Mouse (Mus musculus) 416B (cell line): Measurements from ENCODE around the gene C130032M10Rik.
"Not testable (repeated sequence)": the region's sequence is repeated elsewhere in the genome, so short reads cannot be mapped to it uniquely, and the experiment has no call there.

ENCODE experiments used
- DNase-seq: peaks from one replicate; pipeline ENCODE4 v3.0.0; 2011; ENCODE audit warnings: low read depth

C130032M10Rik gene

DNA sequence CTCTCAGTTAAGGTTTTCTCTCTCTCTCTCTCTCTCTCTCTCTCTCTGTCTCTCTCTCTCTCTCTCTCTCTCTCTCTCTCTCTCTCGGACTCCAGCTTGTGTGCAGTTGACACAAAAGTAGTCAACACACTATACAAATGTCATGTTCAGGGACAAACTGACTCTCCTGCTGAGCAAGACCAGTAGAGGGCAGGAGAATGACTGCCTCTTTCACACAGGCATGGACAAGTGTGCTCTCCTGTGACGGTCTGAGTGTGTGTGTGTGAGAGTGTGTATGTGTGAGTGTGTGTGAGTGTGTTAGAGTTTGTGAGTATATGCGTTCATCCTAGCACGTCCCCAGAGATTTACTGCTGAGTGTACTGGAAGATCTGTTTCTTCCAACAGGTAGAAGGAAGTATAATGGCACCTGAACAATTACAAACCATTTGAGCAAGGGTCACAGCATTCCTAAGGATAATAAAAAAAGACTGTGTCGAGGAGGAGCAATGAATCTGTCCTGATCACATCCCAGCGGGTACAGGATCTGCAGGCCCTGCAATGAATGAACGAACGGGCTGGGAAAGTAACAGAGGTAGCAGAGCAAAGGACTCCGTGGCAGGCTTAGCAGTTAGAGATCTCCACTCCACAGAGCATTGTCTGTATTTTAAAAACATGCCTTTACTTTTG, 3.4 kb downstream of the C130032M10Rik start:
- no peak for DNase-seq

DNA sequence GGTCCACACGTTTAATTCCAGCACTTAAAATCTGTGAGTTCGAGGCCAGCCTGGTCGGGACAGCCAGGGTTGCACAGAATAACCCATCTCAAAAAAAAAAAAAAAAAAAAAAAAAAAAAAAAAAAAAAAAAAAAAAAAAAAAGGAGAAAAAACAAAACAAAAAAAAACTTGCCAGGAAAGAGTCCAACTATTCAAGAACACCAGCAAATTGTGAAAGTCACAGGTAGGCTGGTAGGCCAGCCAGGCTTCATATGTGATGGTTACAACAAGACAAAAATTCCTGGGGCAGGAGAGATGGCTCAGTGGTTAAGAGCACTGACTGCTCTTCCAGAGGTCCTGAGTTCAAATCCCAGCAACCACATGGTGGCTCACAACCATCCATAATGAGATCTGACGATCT, 5.0 kb downstream of the C130032M10Rik start:
- DNase-seq = not testable (repeated sequence)

DNA sequence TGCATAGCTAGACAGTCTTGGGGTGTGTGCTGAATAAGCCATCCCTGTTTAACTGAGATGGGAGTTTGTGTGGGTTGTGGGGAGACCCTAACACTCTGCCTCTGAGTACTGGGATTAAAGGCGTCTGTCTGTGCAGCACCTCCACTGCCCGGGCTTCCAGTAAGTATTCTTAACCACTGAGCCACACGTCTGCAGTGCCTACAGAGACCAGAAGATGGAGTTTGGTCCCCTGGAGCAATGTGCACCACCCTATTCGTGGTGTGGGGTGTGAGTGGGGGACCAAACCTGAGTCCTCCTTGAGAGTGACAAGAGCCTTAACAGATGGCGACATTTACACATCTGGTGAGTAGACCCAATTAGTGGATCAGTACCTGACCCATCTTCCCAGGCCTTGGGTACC, 6.5 kb downstream of the C130032M10Rik start:
- DNase-seq = no peak

DNA sequence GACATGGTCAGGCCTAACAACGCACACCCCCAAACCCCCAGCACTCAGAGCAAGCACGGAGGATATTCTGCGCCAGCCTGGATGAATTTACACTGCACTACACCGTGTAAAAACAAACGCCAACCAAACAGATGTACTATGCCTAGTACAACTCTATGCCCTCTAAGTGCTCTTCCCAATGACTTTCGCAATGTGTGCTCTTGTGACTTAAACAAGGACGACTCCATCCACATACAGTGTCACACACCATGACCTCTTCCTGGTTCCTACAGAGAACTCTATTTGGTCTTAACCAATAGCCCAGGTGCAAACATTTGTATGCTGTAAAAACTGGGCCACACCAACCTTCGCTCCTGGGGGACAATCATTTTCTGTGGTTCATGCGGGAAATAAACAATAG, 7.0 kb downstream of the C130032M10Rik start:
- DNase-seq = no peak

DNA sequence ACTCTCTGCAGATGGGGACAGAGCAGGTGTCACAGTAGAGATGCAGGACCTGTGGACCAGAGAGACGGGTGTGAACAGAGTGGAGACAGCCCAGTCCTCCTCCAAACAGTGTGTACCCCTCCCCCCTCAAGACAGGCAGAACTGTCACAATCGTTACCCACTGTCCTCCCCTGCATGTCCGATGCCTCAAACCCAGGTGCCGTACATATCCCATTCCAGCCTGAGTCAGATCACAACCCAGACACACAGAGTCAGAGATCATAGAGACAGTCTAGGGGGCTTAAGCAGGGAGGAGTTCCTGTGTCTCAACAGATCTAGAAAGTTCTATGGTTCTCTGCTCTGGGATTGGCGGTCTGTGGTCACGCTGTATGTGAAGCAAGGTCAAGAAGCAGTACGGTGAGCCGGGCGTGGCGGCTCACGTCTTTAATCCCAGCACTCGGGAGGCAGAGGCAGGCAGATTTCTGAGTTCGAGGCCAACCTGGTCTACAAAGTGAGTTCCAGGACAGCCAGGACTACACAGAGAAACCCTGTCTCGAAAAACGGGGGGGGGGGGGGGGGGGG, 9.7 kb downstream of the C130032M10Rik start:
- no peak for DNase-seq

DNA sequence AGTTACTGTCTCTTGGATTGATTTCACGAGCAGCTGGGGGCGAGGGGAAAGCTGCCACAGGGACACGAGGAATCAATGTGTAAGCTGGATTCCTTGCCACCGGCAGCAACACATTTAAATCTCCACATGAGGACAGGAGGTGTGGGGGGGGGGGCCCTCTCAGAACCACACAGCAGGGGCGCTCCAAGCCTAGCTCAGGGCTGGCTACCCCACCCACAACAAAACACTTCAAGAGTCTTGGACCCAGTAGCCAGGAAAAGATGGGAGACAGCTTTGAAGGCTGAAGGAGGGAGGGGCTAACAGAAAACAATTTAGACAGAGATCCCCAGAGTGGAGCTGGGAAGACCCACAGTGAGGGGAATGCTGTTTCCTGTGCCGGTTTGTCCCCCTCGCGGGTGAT, 10.4 kb downstream of the C130032M10Rik start:
- no peak for DNase-seq

DNA sequence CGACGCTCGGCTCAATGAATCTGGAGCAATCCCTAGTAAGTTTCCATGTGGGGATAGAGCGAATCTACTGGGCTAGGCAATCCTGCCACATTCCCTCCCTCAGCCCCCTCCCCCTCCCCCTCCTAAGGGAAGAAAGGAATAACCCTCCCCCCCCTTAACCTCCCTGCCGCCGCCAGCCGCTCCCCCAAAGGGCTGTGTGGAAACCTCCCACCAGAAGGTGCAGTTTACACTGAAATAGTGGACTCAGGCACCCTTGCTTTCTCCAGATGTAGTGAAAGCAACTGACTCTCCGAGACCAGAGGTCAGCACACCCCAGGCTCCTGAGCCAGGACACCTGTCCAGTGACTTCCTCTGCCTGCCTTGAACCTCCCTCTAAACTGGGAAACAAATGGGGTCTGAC, 11.1 kb downstream of the C130032M10Rik start:
- no peak for DNase-seq

DNA sequence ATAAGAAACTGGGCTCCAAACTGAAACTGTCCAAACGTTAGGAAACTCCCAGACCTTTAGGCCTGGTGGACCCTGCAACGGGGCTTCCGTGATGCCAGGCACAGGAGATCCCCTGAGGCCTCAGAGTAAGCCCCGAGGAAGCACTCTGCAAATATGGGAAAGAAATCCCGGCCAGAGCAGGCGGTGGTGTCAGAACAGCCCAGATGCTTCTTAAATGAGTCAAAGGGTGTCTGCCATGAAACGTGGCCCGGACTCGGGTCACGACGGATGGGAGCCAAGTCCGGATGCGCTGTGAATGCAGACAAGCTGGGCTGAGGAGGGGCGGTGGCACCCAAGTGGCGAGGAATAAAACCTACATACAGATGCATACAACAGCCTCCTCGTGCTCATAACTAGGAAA, 11.6 kb downstream of the C130032M10Rik start:
- peak; percentile 31 for DNase-seq

DNA sequence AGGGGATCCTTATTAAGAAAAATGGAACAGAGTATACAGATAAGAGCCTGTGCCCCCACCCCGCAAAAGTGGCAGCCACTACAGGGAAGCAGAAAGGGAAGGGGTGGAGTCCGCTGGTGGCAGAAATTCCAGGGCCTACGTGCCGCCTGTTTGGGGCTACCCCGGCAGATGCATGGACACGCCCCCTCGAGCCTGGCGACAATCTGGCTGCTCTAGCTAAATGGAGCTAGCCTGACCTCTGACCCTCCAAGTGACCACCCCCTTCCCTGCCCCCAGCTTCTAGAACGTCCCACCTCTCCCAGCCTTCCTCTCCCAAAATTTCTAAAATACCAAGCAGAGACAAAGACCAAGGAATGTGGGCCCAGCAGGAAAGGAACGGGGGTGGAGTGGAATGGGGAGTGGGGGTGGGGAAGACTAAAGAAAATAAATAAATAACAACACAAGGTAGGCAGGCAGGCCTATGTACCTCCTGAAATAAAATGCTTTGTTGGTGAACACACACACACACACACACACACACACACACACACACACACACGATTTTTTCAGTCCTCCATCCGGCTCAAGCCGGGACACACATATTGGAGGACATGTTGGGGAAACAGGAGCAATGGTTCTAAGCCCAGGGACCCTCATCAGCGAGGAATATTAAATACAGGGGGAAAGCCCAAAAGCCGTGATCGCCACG, 12.6 kb downstream of the C130032M10Rik start:
- DNase-seq = no peak

DNA sequence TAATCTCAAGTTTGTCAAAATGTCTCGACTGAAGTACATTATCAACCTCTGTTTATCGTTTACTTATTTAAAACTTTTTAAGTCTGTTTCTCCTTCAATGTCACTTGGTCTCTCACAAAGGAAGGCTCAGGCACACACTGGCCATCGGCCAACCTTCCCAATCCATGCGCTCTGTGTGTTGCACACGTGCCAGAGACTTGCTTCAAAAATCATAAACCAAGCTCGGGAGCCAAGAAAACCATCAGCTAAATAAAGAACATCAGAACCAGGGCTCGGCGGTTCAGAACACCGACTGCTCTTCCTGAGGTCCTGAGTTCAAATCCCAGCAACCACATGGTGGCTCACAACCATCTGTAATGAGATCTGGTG, 13.2 kb downstream of the C130032M10Rik start:
- no peak for DNase-seq

DNA sequence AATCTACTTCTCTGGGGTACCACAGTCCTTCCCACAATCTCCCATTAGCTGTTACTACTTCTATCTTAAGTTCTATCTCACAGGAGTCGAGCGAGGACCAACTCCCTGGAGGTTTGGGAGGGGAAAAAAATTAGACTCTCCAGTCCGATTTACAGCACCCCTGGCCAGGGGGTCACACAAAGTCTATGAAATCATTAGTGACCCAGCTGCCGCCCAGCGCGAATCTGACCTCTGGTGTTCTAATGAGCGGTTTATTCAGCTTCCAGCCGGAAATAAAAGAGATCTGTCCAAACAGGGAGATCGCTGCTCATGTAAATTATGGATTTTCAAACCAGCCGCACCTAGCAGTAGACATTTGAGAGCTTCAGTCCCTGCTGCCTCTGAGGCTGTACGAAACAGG, 15.8 kb downstream of the C130032M10Rik start:
- DNase-seq = no peak

DNA sequence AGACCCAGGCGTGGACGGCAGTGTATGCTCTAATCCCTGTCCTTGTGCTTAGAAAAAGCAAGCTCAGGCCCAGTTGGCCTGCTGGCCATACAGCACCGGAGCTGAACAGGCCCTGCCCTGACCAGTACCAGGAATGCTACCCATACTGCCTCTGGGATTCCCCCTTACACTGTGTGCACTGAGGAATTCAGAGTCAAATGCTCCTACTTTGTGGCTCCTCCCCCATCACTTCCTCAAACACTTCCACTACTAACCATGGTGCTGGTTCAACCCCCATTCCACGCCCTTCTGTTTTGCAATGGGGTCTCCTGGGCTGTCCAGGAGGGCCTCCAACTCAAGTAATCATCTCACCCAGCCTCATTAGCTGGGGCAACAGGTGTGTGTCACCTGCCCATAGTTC, 18.4 kb downstream of the C130032M10Rik start:
- no peak for DNase-seq

DNA sequence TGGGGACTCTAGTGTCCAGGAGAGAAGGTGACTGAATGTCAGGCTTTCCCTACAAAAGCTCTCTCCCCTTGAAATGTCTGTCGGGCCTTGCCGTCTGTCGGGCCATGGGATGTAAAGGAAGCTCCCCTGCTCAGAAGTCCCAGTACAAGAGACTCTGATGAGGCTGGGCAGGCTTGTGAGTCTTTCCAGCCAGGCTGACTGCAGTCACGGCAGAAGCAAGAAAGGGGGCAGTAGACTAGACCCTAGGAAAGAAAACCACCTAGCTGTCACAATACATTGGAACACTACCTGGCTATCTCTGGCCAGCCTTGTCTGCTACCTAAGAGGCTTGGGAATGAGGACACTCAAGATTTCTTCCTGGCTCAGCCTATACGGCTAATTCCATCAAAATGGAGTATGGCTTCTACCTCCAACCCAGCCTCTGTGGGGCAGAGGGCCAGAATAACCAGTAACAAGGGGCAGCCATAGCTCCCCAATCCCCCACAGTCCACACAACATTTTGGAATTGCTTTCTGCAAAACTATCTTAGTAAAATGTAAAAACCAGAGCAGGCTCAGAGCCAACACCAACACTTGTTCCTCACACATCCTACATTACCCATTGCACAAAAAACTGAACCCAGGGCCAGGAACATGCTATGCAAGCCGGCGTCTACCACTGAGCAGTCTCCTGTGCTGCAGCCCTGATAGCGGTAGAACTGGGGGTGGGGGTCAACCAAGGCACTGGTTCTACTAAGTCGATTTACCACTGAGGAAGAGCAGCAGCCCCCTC, 19.4 kb downstream of the C130032M10Rik start:
- no peak for DNase-seq

DNA sequence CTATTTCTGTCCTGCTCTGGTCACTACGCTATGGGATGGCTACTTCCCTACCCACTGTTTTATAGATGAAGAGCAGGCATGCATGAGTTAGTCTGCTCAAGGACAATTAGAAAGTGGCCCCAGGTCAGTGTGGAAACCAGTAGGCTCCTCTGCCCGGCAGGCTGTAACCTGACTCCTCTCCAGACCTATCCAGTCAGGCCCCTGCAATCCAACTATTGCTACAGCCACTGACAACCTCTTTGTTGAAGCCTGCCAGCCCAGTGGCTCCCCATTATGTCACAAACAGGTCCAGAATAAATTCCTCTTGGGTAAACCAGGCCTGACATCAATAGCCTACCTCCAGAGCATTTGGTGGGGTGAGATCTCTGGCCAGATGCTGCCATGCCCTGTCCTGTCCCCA, 21.1 kb downstream of the C130032M10Rik start:
- peak; percentile 51 for DNase-seq

DNA sequence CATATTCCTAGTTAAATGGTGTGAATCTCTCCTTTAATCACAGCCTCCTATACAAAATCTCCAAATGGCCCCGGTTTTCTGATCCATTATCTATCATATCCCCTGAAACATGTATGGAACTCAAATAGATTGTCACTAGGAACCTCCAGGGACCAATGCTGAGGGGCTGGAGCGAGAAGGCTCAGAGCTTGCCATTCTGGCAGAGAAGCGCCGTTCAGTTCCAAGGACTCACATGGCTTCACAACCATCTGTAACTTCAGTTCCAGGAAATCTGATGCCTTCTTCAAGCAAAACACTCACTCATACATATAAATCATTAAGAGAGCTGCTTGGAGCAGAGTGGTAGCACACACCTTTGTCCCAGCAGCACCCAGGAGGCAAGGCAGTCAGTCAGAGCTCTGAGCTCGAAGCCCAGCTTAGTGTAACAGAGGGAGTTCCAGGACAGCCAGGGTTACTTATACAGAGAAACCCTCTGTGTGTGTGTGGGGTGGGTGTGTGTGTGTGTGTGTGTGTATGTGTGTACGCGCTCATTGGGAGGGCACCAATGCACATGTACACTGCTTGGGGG, 23.6 kb downstream of the C130032M10Rik start:
- no peak for DNase-seq

DNA sequence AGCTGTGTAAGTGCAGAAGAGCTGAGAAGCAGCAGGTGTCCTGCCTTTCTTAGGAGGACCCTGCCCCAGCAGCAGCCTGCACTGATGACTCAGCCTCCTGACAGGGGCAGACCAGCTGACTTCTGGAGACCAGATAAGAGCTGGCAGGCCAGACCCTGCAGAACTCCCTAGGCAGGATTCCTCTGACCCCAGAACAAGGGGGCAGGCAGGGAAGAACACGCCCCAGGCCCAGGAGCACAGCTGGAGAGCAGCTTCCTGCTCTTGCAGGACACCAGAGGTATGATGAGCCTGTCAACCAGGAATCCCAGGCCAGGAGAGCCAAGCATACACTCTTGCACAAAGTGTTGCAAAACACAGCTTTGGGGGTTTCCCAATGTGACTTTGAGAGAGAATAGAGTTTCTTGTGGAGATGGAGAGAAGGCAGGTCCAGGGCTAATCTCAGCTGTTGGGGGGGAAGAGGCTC, 25.8 kb downstream of the C130032M10Rik start:
- peak; percentile 32 for DNase-seq

DNA sequence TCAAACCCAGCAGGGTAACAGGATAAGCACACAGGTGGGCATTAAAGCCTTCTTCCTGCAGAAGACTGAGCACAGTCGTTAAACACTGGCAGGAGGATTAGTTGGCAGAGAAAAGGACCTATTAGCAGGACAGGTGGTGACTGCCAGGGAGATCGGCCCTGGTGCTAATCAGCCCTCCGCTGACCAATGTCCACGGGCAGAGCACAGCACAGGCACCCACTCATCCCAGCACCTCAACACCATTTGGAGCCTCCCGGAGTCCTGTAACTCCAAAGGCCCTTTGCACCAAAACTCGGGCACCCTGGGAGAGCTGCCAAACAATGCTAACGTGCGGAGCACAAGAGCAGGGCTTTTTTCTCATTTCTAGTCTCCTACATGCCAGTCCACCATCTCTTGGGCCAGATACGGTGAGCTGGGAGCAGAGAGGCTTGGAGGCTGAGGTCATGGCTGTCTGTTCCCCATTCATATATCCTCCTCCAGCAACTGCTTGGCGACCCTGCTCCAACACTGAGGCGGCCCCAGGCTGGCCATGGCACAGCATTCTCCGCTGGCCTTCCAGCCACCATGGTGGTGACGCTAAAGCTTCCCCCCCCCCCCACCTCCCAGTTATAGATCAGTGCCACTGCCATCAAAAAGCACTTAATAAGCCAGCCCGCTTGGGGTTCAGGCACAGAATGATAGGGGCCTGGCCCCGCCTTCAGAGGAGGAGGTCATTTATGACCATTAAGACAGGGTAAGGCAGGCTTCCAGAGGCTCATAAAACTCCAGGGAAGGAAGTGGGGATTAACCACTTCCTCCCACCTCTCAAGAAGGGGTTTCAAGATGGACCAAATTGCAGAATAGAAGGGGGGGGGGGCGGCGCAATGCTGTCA, 28.6 kb downstream of the C130032M10Rik start:
- no peak for DNase-seq

DNA sequence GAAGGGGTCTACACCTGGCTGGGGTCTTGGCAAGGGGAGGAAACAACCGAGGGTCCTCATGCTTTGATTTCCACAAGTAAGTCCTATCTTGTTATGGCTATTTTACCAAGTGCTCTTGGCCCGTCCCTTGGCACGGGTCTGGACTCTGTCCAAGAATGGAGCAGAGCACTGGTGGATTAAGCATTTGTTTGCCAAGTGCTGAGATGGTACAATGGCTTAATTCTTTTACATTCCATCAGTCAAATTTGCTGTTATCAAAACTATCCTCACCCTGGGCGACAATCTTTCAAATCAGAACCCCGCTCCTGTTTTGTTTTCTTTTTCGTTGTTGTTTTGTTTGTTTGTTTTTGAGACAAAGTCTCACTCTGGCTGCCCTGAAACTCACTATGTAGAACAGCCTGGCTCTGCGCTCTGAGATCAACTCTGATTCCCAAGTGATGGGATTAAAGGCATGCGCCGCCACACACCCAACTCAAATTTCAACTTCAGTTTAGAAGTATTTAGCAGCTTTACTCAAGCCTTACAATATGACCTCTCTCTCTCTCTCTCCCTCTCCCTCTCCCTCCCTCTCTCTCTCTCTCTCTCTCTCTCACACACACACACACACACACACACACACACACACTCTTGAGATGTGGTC, 29.4 kb downstream of the C130032M10Rik start:
- DNase-seq = no peak

DNA sequence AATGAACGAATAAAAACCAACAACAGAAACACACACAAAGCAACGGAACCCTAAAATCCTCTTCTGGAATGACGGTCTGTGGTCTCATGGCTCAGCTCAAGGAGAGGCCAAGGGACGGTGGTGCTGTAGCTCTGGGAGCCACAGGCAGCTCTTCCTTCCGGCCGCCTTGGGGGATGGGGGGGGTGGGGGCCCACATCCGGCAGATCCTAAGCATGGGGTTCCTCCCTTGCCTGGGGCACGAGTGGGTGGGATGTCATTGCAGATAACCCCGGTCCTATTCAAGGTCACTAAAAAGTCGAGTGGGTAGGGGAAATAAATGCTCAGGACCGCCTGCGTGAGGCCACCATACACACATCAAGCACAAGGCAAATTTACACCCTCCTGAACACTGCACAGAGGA, 31.3 kb downstream of the C130032M10Rik start:
- no peak for DNase-seq

DNA sequence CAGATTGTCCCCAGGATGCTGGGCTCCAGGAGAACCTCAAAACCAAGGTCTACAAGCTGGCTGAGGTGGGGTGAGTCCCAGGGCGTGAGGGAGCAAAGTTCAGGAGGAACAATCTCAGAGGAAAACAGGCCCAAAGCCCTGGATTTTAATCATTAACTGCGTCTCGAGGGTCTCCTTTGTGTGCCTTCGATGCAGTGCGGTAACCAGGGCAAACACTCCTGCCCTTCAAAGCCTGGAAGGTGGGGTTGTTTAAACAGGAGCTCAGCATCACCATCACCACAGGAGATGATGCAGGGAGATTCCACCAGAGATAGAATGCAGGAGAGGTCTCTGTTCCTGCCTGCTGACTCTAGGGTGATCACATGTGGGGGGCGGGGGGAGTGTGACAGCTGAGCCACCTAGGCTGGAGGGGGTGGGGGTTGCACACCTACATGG, 32.2 kb downstream of the C130032M10Rik start:
- no peak for DNase-seq

DNA sequence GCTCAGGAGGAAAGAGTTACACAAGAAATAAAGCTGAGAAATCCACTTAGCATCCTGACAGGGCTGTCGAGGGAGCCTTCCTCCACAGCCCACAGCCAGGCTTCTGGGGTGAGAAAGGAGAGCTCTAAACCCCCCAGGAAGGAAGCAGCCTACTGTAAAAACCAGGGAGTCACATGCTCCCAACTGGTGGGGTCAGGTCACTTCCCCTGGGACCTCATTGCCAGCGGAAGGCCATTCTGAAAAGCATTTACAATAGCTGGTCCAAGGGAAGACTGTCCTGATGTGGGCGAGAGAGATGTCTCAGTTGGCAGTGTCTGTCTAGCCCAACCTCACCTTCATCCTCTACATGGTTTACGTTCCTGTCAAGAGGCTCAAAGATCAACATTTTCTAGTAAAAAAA, 33.0 kb downstream of the C130032M10Rik start:
- DNase-seq = no peak
